Mouse (Mus musculus): ENCODE data around the gene Itga6.
"Not testable (repeated sequence)": the region's sequence is repeated elsewhere in the genome, so short reads cannot be mapped to it uniquely, and the experiment has no call there.

Gene Itga6

DNA sequence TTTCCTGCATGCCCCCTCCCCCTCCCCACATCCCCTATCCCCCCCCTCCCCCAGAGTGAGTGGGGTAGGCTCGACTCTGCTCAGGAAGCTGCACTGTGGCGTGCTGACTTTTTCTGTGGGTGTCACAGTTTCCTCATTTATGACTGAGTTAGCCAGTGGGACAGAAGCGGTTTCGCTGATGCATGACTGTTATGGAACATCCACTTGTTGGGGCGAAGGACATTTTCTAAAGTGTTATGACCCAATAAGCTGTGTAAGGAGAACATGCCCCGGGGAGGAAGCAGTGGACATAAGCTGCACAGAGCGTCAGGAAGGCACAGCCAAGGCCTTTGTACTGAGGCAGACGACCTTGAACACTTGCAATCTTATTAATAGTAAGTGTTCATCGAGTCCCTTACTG is 97.9 kb downstream of the Itga6 start:
- no peak for DNase-seq (ENCODE audit: low read depth, low spot score)

DNA sequence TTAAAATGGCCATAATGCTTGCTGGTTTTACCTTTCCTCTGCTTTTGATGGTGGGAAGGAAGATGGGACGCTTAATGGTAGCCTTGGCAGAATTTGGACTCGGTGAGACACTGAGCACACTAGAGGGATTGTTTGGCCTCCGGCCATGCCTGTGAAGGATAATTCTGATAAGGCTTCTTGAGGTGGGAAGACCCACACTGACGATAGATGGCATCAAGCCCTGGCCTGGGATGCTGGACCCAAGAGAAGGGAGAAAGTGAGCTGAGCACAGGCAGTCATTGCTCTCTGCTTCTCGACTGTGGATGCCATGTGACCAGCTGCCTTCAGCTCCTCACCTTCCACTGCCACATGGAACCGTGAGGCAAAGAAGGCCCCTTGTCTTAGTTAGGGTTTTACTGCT is 99.5 kb downstream of the Itga6 start:
- DNase-seq (ENCODE audit: low read depth, low spot score): no peak

DNA sequence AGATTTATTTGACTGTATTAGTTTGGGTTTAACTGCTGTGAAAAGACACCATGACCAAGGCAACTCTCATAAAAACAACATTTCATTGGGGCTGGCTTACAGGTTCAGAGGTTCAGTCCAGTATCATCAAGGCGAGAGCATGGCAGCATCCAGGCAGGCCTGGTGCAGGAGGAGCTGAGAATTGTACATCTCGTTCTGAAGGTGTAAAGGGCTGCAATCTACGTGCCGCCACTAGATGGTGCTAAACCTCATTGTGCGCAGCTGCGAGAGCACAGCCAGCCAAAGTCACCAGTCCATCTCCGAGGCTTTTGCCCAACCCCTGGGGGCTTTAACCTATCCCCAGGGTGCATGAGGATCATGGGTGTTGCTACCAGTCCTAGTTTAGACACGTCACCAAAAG is 106.7 kb downstream of the Itga6 start:
- DNase-seq (ENCODE audit: low read depth, low spot score): not testable (repeated sequence)

DNA sequence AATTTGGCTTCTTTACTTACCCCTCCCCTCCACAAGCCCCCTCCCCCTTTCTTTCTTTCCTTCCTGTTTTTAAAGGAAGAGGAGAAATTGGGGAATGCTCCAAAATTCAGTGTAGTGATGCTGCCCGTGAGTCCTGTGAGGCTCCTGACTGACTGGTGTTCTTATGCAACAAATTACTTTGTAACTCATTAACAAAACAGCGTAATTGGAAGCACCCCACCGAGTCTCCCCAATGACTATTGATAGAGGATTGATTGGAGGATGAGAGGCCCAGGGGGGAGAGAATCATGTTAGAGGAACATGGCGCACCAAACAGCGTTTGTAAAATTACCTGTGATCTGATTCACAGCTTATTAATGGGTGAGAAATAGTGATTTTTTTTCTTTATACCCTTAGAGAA is 109.7 kb downstream of the Itga6 start:
- no peak for DNase-seq (ENCODE audit: low read depth, low spot score)

DNA sequence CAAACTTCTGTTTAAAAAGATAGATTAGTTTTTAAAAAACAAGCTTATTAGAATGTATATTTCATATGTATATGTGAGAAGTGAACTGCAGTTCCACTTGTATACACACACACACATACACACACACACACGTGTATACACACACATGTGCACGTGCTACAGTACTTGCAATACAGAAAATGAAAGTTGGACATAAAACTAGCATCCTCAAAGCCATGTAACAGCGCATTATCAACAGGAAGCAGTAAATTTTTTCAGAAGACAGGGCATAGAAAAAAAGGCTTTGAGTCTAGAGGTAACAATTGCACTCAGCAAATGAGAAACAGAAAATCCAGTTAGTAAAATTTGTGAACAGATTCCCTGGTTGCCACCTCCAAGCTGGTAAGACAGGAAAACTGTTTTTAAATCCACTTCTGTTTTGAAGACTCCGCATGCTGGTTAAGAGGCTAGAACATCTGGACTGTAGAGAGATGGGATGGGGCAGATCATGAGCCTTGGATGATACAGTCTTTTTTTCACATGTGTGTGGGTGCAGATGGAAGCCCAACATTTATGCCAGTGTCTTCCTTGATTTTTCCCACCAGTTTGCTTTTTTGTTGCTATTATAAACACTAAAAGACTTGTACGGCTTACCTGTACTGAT is 118.2 kb downstream of the Itga6 start:
- no peak for DNase-seq (ENCODE audit: low read depth, low spot score)

DNA sequence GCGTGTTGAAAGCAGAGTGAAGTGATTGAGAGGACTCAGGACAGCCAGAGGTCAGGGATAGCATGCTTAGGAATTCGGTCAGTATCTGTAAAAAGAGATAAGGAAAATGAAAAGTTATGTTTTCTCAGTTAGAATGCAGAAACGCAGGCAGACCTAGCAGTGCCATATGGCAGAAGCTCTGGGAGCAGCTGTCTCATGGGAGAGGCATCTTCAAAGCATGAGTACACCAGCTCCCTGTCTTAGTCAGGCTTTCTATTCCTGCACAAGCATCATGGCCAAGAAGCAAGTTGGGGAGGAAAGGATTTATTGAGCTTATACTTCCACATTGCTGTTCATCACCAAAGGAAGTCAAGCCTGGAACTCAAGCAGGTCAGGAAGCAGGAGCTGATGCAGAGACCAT is 119.6 kb downstream of the Itga6 start:
- no peak for DNase-seq (ENCODE audit: low read depth, low spot score)

DNA sequence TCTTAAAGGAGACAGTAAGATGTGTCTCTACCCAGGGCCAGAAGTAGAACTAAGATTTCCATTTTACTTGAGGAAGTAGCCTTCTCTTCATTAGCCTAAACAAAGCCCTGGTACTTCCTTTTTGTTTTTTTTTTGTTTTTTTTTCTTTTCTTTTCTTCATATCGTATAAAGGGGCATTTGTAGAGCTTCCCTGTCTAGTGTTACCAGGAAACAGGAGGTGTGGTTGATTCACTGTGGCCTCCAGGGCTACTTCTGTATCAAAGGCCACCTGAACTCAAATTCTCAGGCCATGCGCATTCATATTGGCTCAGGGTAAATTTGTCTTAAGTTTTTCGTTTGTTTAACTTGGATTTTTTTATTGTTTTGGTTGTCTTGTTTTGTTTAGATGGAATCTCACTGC is 120.5 kb downstream of the Itga6 start:
- no peak for DNase-seq (ENCODE audit: low read depth, low spot score)

DNA sequence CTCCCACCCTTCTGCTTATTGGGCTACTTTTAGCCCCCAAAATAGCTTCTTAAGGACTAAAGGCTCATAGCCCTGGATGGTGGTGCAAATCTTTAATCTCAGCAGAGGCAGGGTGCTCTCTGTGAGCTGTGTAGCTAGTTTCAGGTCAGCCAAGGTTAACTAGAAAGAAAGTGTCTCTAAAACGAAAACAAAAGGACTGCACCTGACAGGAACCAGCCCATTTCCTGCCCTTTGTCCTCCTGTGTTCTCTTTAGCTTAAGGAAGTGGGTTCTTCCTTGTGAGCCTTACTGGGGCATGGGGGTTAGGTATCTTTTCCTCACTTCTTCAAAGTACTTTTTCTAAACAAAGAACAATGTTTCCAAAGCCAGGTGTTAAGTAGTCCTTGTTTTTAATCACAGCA is 121.1 kb downstream of the Itga6 start:
- DNase-seq (ENCODE audit: low read depth, low spot score): no peak

DNA sequence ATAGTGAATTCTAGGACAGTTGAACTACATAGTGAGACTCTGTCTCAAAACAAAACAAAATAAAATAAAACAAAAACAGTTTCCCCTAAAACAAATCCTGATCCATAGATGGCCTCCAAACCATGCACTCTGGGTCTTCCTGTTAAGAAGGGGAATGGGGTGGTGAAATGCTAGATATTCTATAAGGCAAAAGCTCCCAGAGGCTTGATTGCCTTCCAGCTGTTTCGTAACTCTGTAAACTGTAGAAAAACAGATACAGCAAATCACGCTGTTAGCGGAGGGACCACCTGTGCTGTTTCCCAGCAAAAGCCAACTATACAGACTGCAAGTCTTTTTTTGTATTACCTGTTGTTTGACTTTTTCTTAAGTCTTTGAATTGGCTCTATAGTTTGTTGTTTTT is 121.6 kb downstream of the Itga6 start:
- DNase-seq (ENCODE audit: low read depth, low spot score): no peak

DNA sequence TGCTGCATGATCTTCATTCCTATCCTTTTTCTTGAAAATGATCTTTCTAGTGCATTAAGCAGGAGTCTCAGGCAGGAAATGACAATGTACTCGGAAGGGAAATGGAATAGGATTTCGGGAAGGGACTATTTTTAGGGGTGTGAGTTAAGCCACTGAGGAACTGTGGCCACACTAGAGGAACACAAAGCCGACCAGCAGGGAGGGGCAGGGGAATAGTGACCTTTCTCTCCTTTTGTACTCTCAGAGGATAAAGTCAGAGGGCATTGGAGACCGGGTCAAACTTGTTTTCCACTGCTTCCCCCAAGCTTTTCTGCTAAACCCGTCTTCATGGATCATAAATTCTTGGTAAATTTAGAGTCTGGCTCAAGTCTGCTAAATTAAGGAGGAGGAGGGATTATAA is 122.1 kb downstream of the Itga6 start:
- DNase-seq (ENCODE audit: low read depth, low spot score): no peak

DNA sequence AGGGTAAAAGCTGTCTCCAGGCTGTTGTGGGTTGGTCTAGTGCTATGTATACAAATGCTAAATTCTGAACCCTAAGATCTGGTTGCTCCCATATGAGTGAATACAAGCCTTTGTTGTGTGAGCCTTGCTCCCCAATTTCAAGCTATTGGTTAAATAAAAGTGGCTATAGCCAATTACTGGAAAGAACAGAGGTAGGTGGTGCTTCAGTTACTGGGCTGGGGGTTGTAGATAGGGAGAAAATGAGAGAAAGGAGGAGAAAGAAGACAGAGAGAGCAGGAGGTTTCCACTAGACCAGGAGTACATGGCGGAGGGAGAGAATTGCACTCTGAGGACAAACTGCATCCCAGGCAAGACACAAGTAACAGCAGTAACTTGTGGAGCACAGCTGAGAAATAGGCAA is 122.8 kb downstream of the Itga6 start:
- no peak for DNase-seq (ENCODE audit: low read depth, low spot score)

DNA sequence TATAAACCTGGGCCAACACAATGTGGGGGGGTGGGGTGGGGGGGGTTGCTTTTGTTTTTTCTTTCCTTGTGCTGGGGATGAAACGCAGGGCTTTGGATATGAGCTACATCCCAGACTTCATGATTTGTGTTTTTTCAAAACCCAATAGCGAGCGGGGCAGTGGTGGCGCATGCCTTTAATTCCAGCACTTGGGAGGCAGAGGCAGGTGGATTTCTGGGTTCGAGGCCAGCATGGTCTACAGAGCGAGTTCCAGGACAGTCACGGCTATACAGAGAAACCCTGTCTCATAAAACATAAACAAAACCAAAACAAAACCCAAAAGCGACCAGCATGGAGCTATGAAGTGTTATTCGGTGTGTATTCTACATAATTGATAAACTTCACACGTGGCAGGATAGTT is 126.7 kb downstream of the Itga6 start:
- DNase-seq (ENCODE audit: low read depth, low spot score): no peak

DNA sequence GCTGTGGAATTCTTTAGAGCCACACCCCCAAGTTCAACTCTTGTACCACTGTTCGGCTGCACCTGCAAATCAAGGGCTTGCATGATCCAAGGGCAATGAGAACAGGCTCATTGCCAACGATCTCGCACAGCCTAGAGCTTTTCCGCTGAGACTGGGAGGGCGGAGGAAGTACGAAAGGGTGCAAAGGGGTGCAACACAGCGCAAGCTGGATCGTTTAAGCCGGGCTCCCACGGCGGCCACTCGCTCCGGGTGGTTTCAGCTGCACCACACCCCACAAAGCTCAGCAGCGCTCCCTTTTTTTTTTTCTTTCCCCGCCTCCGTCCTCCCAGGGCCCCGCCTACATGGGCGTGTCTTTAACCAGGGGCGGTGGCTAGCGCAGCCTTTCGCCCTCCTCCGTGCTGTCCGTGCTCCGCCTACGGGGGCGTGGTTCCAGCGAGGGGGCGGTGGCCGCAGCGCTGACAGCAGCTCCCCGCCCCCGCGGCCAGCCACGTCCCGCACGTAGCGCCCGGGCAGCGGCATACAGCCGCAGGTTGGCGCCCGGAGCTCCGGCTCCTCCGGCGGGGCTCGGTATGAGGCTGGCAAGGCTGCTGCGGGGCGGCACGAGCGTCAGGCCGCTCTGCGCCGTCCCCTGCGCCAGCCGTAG is 127.5 kb downstream of the Itga6 start, which contains the start of gene Pdk1:
TSS of gene Pdk1 (plus strand) at position 424 of the 643 bp plus-strand sequence.
- DNase-seq (ENCODE audit: low read depth, low spot score): peak; percentile 95

DNA sequence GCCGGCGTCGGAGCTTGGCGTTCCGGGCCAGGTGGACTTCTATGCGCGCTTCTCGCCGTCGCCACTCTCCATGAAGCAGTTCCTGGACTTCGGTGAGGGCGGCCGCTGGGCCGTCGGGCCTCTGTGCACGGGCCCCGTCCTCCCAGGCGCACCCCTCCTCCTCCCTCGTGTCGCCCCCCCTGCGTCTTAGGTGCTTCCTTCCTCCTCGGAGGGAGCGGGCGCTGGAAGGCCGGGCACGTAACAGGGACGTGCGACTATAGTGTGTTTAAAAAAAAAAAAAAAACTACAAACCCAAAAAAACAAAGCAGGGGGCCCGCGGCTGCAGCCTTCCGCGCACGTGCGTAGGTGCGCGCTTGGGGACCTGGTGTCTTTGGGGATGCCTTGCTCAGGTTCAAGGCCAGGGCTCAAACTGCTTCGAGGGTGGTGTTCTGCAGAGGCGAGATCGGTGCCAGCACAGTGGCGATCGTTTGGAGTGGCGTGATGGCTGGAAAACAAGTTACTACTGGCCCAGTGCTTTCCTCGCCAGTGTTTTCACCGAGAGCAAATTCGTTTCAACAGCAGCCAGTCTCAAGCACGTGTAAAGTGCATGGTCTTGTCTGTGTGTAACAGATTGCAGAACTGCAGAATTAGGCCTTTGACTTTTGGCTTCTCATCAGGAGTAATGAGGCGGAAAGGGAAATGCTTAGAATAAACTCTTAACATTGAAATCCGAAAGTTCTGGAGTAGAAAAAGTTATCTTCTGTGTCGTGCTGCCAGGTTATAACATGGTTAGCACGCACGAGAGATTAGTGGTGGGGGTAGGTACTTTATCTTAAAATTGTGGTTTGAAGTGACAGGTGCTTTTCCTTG is 128.3 kb downstream of the Itga6 start:
- DNase-seq (ENCODE audit: low read depth, low spot score): no peak

DNA sequence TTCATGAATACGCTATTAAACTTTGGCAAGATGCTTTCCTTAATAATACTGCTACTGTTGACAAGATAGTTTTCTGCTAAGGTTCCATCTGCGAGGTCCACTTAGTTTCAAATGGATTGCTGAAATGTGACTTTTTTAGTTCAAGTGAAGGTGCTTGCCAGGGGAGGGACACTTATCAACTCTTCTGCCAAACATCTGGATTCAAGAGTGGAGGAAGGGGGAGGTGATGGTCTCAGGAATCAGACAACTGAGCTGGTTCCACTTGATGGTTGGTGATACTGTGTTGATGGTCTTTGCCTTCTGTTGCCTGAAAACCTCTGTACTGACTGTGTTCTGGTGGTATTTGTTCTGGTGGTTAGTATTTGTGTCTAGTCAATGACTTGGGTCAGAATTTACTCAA is 129.0 kb downstream of the Itga6 start:
- no peak for DNase-seq (ENCODE audit: low read depth, low spot score)

DNA sequence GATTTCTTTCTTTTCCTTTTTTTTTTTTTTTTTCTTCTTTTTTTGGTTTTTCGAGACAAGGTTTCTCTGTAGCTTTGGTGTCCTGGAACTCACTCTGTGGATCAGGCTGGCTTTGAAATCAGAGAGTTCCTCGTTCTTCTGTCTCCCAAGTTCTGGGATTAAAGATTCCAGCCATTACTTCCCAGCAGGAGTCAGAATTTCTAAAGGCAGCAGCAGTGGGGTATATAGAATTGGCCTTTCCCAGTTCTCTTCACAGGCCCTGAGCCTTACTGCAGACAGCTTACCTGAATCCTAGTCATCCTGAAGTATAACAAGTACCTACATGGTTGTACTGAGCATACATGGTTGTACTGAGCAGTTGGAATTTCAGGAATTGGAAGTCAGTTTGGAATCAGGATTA is 129.4 kb downstream of the Itga6 start:
- DNase-seq (ENCODE audit: low read depth, low spot score): no peak

DNA sequence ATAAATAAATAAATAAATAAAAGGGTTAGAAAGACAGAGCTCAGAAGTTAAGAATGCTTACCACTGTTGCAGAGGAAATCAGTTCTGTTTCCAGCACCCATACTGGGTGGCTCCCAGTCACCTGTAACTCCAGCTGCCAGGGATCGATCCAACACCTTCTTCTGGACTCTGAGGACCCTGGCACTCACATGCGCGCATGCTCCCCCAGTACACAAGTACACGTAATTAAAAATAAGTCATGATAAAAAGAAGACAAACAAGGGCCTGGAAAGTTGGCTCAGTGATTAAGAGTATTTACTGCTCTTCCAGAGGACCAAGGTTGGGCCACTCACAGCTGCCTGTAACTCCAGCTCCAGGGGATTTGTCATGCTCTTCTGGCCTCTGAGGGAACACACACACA is 132.4 kb downstream of the Itga6 start:
- no peak for DNase-seq (ENCODE audit: low read depth, low spot score)

DNA sequence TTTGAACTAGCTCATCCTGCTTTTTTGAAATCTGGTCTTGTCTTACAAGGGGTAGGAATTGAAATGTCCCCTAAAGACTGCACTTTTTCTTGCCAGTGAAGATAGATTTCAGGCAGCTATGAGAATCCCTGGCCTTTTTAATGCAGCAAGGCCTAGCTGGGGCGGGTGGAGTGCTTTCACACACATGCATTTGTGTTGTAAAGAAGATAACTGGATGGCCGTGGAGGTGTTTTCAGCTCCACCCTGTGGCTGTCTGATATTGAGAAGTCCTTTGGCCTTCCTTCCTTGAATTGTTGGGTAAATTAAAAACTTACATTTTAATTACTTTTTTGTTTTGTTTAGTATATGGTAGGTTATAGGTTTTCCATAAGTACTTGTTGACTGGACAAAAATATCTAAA is 133.0 kb downstream of the Itga6 start:
- no peak for DNase-seq (ENCODE audit: low read depth, low spot score)

DNA sequence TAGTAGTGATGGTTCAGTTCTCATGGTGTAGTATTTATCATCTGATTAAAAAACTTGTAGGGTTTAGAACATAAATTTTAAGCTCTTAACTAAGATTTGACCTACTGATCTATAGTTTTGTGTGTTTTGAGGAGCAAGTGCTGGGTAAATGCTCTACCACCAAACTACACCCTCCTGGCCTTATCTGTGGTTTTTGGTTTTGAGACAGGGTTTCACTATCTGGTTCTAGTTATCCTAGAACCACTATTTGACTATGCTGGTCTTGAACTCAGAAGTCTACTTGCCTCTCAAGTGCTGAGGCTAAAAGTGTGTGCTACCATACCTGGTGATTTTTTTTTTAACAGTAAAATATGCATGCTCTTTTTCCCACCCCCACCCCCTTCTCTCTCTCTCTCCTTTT is 133.5 kb downstream of the Itga6 start:
- no peak for DNase-seq (ENCODE audit: low read depth, low spot score)

DNA sequence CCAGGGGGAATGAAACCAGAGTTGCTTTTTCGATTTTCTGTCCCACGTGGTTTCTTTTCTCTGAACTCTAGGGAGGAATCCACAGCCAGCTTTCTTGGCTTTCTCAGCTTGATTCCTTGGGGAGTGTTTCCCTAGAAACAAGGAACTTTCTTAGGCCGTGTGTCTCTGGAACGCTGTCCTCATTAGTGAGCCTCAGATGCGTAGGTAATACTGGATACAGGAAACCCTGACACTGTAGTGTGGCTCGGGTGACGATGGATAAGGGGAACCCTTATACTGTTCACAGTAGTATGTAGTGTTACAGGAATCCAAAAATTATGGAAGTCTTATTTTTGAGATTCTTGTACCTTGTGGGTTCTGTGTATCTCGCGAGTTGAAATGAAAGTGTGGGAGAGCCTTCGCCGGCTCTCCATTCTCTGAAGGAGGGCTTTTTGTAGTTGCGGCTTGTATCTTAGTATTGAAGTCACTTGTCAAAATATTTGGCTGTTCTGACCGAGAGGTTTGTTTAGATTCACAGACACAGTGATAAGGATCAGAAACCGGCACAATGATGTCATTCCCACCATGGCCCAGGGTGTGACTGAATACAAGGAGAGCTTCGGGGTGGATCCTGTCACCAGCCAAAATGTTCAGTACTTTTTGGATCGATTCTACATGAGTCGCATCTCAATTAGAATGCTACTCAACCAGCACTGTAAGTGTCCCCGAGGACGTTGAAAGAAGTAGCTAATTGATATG is 137.7 kb downstream of the Itga6 start:
- DNase-seq (ENCODE audit: low read depth, low spot score): no peak

DNA sequence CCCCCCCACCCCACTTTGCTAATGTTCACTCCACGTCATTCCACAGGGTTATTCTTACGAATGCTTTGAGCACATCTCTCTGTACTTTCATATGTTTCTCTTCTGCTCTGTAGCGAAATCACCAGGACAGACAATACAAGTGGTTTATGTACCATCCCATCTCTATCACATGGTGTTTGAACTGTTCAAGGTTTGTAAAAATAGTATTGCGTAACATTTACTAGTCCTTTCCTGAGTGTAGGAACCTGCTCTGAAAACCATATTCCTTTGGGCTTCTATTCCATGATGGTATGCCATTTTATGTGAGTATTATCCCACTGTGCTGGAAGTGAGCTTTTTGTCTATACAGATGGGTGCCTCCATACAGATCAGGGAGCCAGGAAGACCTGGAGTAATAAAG is 141.9 kb downstream of the Itga6 start:
- DNase-seq (ENCODE audit: low read depth, low spot score): no peak

DNA sequence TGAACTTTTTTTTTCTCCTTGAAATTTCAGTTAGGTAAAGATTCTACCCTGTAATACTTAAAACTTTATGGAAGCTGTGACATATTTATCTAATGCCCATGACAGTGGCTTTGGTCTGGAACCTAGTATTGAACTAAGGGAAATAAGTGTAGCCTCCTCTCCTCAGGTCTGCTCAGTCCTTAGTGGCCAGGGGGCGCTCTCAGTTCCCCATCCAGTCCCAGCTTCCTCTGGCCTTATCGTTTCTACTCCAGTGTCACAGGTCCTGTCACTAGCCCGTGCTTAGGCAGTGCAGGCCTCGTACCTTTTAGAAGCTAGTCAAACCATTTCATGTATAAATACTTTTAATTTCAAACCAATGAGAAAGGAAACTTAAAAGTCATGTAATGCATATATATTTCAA is 143.0 kb downstream of the Itga6 start:
- no peak for DNase-seq (ENCODE audit: low read depth, low spot score)
